Mouse (Mus musculus): ENCODE data around the gene Tsku.
A peak's percentile ranks its signal among the peaks of the same experiment; 100 is the strongest.

Tsku gene

DNA sequence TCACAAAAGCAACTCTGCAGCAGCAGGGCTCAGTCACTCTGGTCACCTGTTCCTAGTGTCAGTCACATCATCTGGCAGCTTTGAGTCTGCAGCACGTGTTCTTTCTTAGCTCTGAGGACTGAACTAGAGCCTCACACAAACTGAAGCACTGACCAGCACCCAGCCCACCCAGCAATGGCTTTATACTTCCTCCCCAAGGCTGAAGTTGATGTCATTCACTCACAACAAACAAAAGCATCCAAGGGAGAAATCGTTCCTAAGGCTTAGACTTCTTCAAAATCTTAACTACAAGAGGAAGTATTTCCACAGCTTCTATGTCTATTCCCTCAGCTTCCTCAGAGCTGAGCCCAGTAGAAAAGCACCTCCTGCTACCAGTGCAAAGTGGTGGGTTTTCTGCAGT, 32.8 kb downstream of the Tsku start:
- no peak for DNase-seq (ENCODE audit: low spot score)

DNA sequence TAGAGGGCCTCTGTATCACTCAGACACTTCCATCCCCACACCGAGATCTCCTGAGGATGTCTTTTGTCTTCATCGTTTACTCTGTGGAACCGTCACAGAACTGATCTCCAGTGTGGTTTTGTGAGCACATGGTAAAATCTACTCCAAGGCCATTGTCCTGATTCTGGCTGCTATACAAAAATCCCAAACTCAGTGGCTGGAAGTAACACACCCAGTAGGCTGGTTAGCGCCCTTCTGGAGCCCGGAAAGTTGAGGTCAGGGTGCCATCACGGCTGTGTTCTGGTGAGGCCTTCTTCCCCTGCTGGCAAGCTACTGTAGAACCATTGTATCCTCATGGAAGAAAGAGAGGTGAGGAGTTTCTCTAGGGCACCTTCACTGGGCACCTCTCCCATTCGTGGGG, 35.1 kb downstream of the Tsku start:
- no peak for DNase-seq (ENCODE audit: low spot score)

DNA sequence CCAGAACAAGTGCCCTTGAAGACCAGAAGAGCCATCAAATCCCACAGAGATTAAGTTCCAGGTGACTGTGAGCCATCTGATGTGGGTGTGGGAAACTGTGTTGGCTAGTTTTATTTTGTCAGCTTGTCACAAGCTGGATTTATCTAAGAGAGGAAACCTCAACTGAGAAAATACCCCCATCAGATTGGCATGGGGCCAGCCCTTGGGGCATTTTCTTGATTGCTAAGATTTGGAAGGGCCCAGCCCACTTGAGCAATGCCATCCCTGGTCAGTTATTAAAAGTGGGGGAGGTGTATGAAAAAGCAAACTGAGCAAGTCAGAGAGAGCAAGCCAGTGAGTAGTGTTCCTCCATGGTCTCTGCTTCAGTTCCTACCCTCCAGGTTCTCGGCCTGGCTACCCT, 36.9 kb downstream of the Tsku start:
- DNase-seq (ENCODE audit: low spot score), result no peak

DNA sequence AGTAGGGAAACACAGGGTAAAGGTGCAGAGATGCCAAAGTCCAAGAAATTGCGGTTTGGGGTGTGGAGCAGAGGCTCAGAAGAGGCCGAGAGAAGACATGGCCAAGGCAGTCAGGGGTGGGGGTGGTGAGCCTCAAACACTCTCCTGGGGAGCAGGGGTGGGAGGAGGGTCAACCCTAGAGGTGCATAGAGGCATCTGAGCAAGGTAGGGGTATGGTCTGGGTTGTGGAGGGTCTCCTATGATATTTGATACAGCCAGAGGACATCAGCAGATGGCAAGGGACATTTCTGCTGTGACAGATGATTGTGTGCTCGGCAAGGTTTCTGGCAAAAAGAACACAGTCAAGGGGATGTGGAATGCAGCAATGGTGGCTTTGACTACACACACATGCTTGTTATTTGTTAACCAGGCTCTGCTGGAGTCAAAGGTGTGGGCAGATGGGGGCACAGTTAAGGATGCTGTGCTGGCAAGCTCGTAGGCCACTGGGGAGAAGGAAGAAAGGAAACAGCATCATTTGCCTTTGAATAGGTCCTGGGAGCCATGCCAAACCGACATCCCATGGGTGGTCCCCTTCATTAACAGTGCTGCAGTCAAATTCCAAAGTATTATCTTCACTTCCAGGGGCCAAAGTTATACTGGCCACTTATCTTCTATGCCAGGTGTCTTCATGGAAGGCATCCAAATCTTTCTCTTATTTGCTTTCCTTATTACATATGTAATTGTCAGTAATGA, 37.7 kb downstream of the Tsku start:
- no peak for DNase-seq (ENCODE audit: low spot score)

DNA sequence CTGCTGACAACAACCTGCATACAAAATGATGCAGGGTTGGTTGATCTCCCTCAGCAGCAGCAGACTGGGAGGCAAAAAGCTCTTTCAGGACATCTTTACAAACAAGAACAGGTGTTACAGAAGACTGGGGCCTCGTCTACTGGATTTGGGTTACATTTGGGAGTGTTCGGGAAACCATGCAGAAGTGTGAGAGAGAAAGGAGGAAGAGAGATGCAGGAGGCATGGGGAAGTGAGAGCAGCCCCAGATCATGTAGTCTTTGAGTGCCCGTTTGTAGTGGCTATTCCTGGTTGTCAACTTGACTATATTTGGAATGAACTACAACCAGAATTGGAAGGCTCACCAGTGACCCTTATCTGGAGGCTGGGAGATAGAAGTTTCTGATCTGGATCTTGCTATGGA, 38.7 kb downstream of the Tsku start:
- DNase-seq (ENCODE audit: low spot score), result no peak

DNA sequence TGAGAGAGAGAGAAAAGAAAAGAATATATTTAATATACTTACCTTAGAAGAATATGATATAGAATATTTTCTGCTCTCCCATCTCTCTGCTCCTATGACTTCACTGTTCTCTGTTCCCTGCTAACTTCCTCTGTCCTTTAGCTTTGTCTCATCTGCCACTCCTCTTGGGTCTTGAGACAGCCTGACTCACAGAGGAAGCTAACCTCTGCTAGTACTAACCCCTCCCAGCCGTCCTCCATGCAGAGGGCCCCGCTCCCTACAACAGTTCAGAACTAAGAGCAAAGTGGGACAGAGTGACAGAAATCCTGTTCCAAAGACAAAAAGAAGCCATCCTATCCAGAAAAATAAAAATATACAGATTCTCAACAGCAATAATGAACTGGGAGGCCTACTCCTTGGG, 40.0 kb downstream of the Tsku start, which contains the start of gene Acer3:
Gene Acer3, minus strand, starts transcription at position 126 of the 400 bp plus-strand sequence.
- no peak for DNase-seq (ENCODE audit: low spot score)

DNA sequence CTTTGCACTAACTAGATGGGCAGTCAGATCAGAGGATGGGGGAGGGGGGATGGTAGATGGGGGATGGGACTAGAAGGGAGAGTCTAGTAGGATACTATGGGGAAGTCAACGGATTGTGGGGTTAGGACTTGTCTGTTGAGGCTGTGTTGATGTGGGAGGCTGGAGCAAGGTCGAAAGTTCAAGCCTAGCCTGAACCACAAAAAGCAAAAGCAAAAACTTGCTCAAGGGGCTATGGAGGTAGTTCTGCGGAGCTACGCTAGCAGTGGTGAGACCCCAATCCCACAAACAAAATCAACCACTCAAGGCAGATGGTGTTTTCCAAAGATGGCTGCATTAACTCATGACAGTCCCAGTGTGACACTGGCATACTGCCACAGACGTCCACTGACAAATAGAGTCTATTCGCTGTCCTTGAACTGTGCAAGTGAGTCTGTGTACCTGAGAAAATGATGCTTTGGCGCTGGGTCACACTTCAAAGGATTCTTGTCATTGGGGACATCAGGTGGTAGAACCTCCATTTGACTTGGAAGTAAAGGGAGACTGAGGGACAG, 41.0 kb downstream of the Tsku start:
- no peak for DNase-seq (ENCODE audit: low spot score)

DNA sequence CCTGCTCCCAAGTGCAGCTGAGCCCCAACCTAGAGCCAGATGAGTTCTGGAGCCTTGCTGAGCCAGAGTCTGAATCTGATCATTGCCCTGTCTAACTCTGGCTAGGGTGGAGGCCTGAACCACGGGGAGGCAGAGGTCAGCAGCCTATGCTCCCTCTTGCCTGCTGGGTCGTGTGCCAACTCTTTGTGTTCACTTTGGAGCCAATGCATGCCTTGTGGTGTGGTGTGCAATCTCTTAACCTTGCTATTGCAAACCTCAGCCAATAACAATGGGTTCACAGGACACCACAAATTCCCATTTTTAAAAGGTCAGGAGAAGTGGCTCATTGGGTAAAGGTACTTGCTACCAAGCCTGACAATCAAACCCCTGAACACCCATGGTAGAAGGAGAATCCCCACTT, 44.6 kb downstream of the Tsku start:
- DNase-seq (ENCODE audit: low spot score), result no peak

DNA sequence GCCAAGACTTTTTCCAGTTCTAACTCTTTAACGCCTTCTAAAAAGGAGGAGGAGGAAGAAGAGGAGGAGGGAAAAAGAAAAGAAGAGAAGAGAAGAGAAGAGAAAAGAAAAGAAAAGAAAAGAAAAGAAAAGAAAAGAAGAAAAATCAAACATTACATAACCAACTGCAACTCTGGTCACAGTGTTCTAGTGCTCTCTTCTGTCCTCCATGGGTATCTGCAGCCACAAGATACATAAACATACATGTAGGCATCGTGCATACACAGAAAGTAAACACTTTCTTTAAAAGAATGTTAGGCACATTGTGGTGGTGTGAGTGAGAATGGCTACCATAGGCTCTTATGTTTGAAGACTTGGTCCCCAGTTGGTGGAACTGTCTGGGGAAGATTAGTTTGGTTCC, 46.0 kb downstream of the Tsku start:
- DNase-seq (ENCODE audit: low spot score), result no peak

DNA sequence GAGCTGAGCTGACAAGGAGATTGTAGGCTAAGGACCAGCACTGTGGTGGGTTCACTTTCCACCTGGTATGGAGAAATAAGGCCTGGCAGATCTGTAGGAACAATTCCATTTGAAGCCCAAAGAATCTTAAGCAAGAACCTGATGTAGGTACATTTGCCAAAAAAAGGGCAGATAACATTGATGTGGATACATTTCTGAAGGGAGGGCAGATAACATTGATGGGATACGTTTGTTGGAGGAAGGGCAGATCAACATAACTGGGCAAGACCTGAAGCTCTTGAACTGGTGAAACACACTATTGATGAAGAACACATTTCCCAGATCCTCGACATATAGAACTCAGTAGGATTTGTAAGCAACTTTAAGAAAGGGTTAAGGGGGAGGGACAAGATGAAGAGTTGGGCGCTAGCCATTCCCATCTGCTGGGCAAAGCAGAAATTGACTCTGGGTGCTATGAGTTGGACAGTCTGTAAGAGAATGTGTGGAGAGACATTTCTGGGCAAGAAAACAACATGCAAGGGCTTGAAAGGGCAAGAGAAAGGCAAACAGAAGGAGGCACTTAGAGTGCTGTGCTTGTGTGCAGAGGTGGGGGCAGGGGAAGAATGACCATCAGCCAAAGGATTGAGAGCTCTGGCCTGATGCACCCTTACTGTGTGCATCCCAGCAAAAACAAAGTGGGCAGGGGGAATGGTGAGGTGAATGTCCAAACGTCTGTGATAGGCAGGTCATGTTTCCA, 48.8 kb downstream of the Tsku start:
- DNase-seq (ENCODE audit: low spot score), result no peak

DNA sequence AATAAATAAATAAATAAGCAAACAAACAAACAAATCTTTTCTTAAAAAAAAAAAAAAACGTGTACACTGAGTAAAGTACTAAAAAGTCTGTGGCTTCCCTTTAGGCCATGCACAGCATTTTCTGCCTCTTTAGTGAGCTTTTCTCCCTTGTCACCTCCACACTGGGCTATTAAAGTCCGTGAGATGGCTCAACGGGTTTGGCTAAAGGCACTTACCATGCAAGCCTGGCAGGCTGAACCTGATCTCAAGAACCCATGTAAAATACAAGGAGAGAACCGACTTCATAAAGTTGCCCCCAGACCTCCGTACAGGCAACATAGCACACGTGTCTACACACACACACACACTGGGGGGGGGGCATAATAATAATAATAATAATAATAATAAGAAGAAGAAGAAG, 50.9 kb downstream of the Tsku start:
- no peak for DNase-seq (ENCODE audit: low spot score)

DNA sequence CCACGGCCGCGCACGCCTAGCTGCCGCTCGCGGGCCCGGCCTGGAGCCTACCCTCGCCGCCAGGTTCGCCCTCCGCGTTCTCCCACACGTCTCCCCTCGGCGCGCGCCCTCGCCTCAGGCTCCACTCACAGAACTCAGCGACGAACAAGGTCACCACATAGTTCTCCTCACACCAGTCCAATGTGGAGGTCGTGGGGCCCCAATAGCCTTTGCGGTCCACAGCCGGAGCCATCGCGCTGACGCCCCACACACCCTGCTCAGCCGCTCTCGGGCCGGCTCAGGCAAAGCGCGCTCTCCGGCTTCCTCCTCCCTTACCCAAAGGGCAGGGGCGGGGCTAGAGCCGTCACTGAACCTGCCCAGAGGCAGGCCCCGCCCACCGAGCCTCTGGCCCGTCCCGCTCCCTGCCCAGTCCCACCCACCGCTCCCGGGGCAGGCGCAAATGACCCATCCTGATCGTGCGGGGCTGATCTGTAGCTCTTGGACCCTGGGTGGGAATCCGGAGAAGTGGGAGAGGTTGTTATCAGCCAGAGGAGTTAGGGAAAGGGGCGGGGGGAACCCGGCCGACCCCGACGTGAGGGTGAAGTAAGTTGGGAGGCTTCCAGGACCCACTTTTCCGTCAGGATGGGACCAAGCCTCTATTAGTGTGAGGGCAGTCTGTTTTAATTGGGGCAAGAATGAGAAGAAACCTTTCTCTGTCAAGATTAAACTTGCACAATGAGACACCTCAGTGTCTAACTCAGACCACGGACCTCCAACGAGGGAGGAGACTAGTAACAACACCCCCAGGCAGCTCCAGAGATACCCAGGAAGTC, 51.7 kb downstream of the Tsku start:
- DNase-seq (ENCODE audit: low spot score), result peak; percentile 97

DNA sequence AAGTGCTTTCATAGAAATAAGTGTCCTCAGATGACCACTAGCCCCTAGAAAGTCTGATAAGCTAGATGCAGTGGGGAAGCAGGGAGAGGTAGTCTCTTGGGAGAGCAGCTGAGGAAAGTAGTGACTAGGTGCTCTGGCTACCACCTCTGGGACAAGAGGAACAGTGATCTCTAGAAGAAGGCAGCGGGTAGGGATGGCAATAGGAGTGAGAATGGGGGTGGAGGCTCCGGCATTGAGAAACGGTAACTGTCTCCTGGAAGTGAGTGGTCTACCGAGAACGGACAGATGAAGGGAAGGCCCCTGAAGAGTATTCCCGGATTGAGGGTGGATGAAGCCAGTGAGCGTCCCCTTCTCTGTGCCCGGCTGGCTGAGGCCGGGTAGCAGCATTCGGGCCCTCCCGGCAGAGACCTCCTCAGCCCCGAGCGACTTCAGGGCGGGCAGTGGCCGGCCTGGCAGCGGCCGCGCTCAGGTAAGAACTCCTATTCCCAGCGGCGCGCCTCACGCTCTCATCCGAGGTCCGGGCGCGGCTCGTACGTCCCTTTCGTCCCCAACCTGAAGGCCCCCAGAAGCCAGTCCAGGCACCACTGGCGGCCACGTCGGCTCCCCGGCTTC, 52.4 kb downstream of the Tsku start:
- no peak for DNase-seq (ENCODE audit: low spot score)

DNA sequence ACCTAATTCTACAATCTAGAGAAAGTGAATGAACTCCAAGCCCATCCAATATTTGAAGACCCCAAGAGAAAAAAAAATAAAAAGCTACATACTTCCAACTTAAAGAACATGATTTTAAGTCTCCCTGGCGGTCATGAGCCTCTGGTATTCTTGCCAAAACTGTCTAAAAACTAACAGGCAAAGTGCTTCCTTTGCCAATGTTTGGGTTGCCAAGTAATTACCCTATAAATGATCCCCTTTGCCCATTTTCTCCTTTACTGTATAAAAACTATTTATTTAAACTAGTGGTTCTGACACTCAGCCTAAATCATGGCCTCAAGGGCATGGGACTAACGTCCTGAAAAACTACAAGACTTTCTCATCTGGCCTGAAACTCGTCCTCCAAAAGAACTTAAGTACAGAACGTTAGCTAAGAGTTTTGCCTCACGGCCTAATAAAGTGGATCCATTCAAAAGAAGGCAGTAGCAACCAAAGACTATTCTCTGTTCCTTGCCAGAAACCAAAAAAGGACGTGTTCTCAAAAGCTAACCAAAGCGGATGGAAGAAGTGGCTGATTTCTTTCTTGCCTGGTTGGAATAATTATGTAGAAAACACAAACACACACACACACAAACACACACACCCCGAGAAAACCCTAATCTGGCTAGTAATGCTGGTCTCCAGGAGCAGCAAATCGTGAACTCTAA, 53.1 kb downstream of the Tsku start:
- DNase-seq (ENCODE audit: low spot score), result no peak

DNA sequence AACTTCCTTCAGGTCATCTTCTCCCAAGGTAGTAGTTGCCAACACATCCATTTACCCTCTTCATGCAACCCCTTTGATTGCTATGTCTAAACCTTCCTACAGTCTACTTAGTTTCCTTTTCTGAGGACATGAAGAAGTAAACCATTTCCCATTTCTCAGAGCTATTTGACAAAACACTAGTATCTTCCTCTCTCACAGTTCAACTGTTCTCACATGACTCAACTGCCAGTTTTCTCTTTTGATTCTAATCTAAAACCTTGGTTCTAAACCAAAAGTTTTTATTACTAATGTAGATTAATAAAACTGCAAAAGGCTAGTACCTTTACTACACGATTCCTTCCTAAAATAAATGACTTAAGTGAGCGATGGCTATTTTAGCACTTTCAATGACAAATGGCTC, 53.7 kb downstream of the Tsku start:
- DNase-seq (ENCODE audit: low spot score), result no peak

Data from retina, embryonic 14.5 days (tissue).